Mouse (Mus musculus) hindbrain, embryonic 14.5 days (tissue): ENCODE measurements around the gene Aldh16a1. TPM values are rescaled to one million over a fixed set of nuclear protein-coding genes. Genes with fewer than 3 reads are reported as not detected.
"Not testable (repeated sequence)": the region's sequence is repeated elsewhere in the genome, so short reads cannot be mapped to it uniquely, and the experiment has no call there.

Experiments used
- ATAC-seq: fragments of 200-750 bp; cut with Nextera tagmentation; 2 replicates; pipeline ENCODE4 v1.8.0; 2017; ENCODE audit warnings: moderate number of reproducible peaks, mild to moderate bottlenecking, moderate TSS enrichment, moderate library complexity; ENCODE audit not compliant: low FRiP score
- DNase-seq: peaks from one replicate; pipeline ENCODE4 v3.0.0-alpha.2; 2015; ENCODE audit warnings: low spot score
- H3K27ac ChIP-seq: fragments of 300-500 bp; sonication (generic); 2 replicates; pipeline ENCODE4 v1.5.1; 2014; ENCODE audit warnings: mild to moderate bottlenecking, moderate library complexity
- H3K27me3 ChIP-seq: fragments of 300-500 bp; sonication (generic); 2 replicates; pipeline ENCODE4 v1.6.1; 2014; ENCODE audit warnings: mild to moderate bottlenecking, low read length, mixed read lengths; ENCODE audit not compliant: control insufficient read depth, insufficient read depth
- H3K36me3 ChIP-seq: fragments of 300-500 bp; sonication (generic); replicated peaks from 2 replicates; pipeline ENCODE4 v1.6.1; 2014; ENCODE audit not compliant: control insufficient read depth, insufficient read depth
- H3K4me1 ChIP-seq: fragments of 300-500 bp; sonication (generic); replicated peaks from 2 replicates; pipeline ENCODE4 v1.6.1; 2014; ENCODE audit warnings: antibody characterized with exemption, low read length, mixed read lengths; ENCODE audit not compliant: control insufficient read depth, insufficient read depth
- H3K4me2 ChIP-seq: fragments of 300-500 bp; sonication (generic); replicated peaks from 2 replicates; pipeline ENCODE4 v1.6.1; 2014; ENCODE audit warnings: mild to moderate bottlenecking, moderate library complexity
- H3K4me3 ChIP-seq: fragments of 300-500 bp; sonication (generic); replicated peaks from 2 replicates; pipeline ENCODE4 v1.5.1; 2014; ENCODE audit warnings: mild to moderate bottlenecking, low read length
- H3K9ac ChIP-seq: fragments of 300-500 bp; sonication (generic); 2 replicates; pipeline ENCODE4 v1.6.1; 2014
- H3K9me3 ChIP-seq: fragments of 300-500 bp; sonication (generic); 2 replicates; pipeline ENCODE4 v1.6.1; 2016; ENCODE audit warnings: low read length; ENCODE audit not compliant: control insufficient read depth
- WGBS: fragments of 180-500 bp; shearing (Covaris S2); extraction: QIAGEN DNeasy Blood & Tissue Kit; methylation state at CpG from one replicate; pipeline ENCODE4 v1.1.7; 2014; 5-methylcytosine and 5-hydroxymethylcytosine counted together
- polyA plus RNA-seq: library from polyadenylated mRNA; unstranded; fragments of >200 nt; fragmentation: Nextera tagmentation; extraction: Ambion mirVana; gene quantifications from 2 replicates; pipeline ENCODE4 v1.2.1, GENCODE M21; 2014

Aldh16a1 gene
- polyA plus RNA-seq, 1 experiment from 2014 or later: 21.3 TPM

DNA sequence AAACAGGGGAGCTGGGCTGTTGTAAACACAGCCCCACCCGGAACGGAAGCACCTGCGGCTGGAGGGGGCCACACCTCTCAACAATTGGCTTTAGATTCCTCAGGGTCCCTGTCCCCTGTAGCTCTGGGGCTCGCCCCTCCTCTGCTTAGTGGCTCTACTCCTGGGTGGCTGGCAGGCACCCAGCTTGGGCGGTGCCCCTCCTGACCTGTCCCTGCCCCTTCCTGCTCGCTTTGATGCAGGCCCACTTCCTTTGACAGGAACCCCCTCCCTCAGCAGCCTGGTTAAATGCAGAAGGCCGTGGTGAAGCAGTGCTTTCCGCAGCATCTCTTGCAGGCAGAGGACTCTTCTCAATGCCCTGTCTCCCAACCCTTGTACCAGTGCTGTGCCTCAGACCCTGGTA lies 33.0 kb downstream of the Aldh16a1 start:
- H3K9ac ChIP-seq: no peak overlapping the region
- no peak overlapping the region for H3K4me3 ChIP-seq
- H3K4me2 ChIP-seq: no peak overlapping the region
- ATAC-seq: no peak
- WGBS: 77% methylated on average over 8 of the region's 8 CpGs
- H3K36me3 ChIP-seq: peaks cover 77% of the 10 kb centered on the region
- H3K27ac ChIP-seq: no peak overlapping the region
- peaks cover 14% of the 10 kb centered on the region for H3K4me1 ChIP-seq
- no peaks in the 10 kb centered on the region for H3K9me3 ChIP-seq
- DNase-seq: no peak
- no peaks in the 10 kb centered on the region for H3K27me3 ChIP-seq

- H3K4me3 ChIP-seq: no peak overlapping the region
- 82% methylated on average over 5 of the region's 5 CpGs for WGBS
- H3K36me3 ChIP-seq: peaks cover 63% of the 10 kb centered on the region
- peaks cover 10% of the 10 kb centered on the region for H3K4me1 ChIP-seq
- H3K27me3 ChIP-seq: no peaks in the 10 kb centered on the region
- H3K9me3 ChIP-seq: no peaks in the 10 kb centered on the region
- no peak overlapping the region for H3K9ac ChIP-seq
- H3K27ac ChIP-seq: no peak overlapping the region
- ATAC-seq (no peak), DNase-seq (no peak)
- H3K4me2 ChIP-seq: no peak overlapping the region
These were observed 34.3 kb downstream of the Aldh16a1 start for GRCm38 (mm10) chr7:45119780-45120709.

DNA sequence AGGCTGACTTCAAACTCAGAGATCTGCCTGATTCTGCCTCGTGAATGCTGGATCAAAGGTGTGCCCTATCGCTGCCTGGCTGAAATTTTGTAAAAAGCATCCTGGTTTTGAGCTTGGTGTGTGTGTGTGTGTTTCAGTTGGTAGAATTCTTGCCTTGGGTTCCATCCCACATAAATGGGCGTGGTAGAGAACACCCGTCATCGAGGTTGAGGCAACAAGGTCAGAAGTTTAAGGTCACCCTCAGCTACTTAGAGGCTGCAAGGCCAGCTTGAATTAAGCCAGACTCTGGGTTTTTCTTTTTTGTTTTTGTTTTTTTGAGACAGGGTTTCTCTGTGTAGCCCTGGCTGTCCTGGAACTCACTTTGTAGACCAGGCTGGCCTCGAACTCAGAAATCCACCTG lies 36.0 kb downstream of the Aldh16a1 start:
- WGBS: 92% methylated on average over 6 of the region's 6 CpGs
- H3K27me3 ChIP-seq: no peaks in the 10 kb centered on the region
- no peak overlapping the region for H3K9ac ChIP-seq
- H3K4me2 ChIP-seq: no peak overlapping the region
- no peaks in the 10 kb centered on the region for H3K9me3 ChIP-seq
- H3K27ac ChIP-seq: no peak overlapping the region
- peaks cover 59% of the 10 kb centered on the region for H3K36me3 ChIP-seq
- H3K4me1 ChIP-seq: peaks cover 5% of the 10 kb centered on the region
- DNase-seq (no peak), ATAC-seq (no peak)
- H3K4me3 ChIP-seq: no peak overlapping the region

DNA sequence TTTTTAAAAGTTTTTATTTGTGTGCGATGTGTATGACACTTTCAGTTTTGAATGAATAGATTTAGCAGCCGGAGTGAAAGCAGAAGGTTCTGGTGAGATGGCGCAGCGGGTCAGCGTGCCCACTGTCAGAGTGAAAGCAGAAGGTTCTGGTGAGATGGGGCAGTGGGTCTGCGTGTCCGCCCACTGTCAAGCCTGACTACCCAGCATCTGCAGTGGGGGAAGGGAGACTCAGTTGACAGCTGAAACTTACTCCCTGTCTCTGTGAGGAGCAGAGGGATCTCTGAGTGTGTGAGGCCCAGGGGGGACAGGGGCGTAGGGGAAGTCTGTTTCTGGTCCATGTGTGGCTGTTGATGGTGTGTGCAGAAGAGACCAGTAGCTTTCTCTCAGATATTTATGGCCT lies 36.8 kb downstream of the Aldh16a1 start:
- Histone ChIP-seq H3K9ac (no peak overlapping the region), H3K4me3 (no peak overlapping the region), H3K36me3 (peaks cover 51% of the 10 kb centered on the region), H3K4me2 (no peak overlapping the region), H3K27me3 (no peaks in the 10 kb centered on the region), H3K9me3 (no peaks in the 10 kb centered on the region), H3K4me1 (no peaks in the 10 kb centered on the region), H3K27ac (no peak overlapping the region)
- DNase-seq (no peak), ATAC-seq (no peak)
- WGBS: 80% methylated on average over 8 of the region's 8 CpGs

- H3K4me3 ChIP-seq: no peak overlapping the region
- no peak for ATAC-seq
- H3K36me3 ChIP-seq: peaks cover 10% of the 10 kb centered on the region
- H3K4me1 ChIP-seq: no peaks in the 10 kb centered on the region
- no peaks in the 10 kb centered on the region for H3K9me3 ChIP-seq
- no peak overlapping the region for H3K4me2 ChIP-seq
- no peak overlapping the region for H3K9ac ChIP-seq
- no peaks in the 10 kb centered on the region for H3K27me3 ChIP-seq
- WGBS: 90% methylated on average over 2 of the region's 2 CpGs
- DNase-seq: no peak
- no peak overlapping the region for H3K27ac ChIP-seq
These were observed 40.9 kb downstream of the Aldh16a1 start for GRCm38 (mm10) chr7:45113476-45113875.

GRCm38 (mm10) chr7:45112529-45112928 lies 41.9 kb downstream of the Aldh16a1 start:
- DNase-seq (no peak), ATAC-seq (no peak)
- Histone ChIP-seq H3K4me1 (no peaks in the 10 kb centered on the region), H3K27me3 (no peaks in the 10 kb centered on the region), H3K9me3 (no peaks in the 10 kb centered on the region), H3K9ac (no peak overlapping the region), H3K4me3 (no peak overlapping the region), H3K4me2 (no peak overlapping the region), H3K36me3 (0 out of 2 replicates have a peak, but pooled peaks cover under 1% of the 10 kb centered on the region), H3K27ac (no peak overlapping the region)
- 73% methylated on average over 3 of the region's 3 CpGs for WGBS

DNA sequence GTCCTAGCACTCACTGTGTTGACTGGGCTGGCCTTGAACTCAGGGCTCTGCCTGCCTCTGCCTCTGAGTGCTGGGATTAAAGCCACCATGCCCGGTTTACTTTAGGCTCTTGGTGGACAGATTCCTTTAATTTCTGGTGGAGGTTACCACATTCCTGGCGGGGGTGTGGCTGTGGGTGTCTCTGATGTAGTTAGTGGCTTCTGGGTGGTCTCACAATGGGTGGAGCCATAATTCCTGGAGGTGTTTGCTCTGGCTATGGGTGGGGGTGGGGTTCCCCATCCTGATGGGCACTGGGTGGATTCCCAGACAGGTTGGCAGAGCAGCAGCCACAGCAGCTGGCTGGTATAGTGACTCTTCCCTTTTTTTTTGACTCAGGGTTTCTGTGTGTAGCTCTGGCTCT lies 42.4 kb downstream of the Aldh16a1 start:
- Histone ChIP-seq H3K27ac (no peak overlapping the region), H3K4me2 (no peak overlapping the region), H3K4me3 (no peak overlapping the region), H3K4me1 (no peaks in the 10 kb centered on the region), H3K27me3 (no peaks in the 10 kb centered on the region), H3K36me3 (no peaks in the 10 kb centered on the region), H3K9me3 (no peaks in the 10 kb centered on the region), H3K9ac (no peak overlapping the region)
- WGBS: 75% methylated on average over 2 of the region's 2 CpGs
- ATAC-seq (no peak), DNase-seq (no peak)

- H3K27me3 ChIP-seq: not testable (repeated sequence)
These were observed 44.3 kb downstream of the Aldh16a1 start for GRCm38 (mm10) chr7:45110089-45110488.

DNA sequence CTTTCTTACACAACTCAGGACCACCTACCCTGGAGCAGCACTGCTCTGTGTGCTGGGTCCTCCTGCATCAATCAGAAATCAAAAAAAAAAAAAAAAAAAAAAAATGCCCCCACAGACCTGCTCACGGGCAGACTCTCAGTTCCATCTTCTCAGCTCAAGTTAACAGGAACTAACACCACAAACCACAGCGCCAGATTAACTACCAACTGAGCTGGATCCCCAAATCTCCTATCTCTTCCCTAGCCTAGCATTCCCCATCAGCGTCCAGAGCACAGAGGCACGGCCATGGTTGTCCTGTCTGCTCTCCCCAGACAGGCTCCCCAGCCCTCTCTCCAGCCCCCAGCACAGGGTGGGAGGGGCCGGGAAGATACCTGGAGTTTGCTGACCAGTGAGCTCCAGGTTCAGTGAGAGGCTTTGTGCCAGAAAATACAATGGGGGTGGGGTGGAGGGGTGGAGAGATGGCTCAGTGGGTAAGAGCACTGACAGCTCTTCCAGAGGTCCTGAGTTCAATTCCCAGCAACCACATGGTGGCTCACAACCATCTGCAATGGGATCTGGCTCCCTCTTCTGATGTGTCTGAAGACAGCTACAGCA lies 47.2 kb downstream of the Aldh16a1 start:
- Histone ChIP-seq H3K9ac (no peak overlapping the region), H3K36me3 (no peaks in the 10 kb centered on the region), H3K27me3 (no peaks in the 10 kb centered on the region), H3K4me2 (no peak overlapping the region), H3K27ac (no peak overlapping the region), H3K4me3 (no peak overlapping the region), H3K9me3 (no peaks in the 10 kb centered on the region), H3K4me1 (no peaks in the 10 kb centered on the region)
- ATAC-seq: no peak
- DNase-seq: no peak
- 54% methylated on average over 5 of the region's 5 CpGs for WGBS

More at GRCm38 (mm10) chr7:45110089-45110488, 44.3 kb downstream of the Aldh16a1 start:
- 88% methylated on average over 4 of the region's 4 CpGs for WGBS
- ATAC-seq, H3K4me2 ChIP-seq, H3K9me3 ChIP-seq, H3K27ac ChIP-seq, H3K4me1 ChIP-seq, DNase-seq, H3K4me3 ChIP-seq, H3K9ac ChIP-seq, H3K36me3 ChIP-seq: not testable (repeated sequence)
